Mouse (Mus musculus): Measurements from ENCODE around the gene Scube3. TPM values are rescaled to one million over a fixed set of nuclear protein-coding genes. Genes with fewer than 3 reads are reported as not detected.
A peak's percentile ranks its signal among the peaks of the same experiment; 100 is the strongest.

Scube3 gene
- polyA plus RNA-seq, 1 experiment from 2014 or later, result 0.76 TPM

GRCm38 (mm10) chr17:28107275-28107674 is 34.7 kb upstream of the Scube3 start:
- Histone ChIP-seq H3K9ac (no peak overlapping the region), H3K9me3 (replicated peaks) (no peaks in the 10 kb centered on the region), H3K4me1 (replicated peaks) (no peaks in the 10 kb centered on the region), H3K36me3 (no peaks in the 10 kb centered on the region), H3K4me3 (no peak overlapping the region), H3K27me3 (no peaks in the 10 kb centered on the region), H3K27ac (no peak overlapping the region), H3K4me2 (no peak overlapping the region)
- ATAC-seq (replicated peaks; ENCODE audit: insufficient number of reproducible peaks, insufficient read depth, low FRiP score, low read depth), result no peak
- WGBS, result 25% methylated on average over 14 of the region's 14 CpGs

DNA sequence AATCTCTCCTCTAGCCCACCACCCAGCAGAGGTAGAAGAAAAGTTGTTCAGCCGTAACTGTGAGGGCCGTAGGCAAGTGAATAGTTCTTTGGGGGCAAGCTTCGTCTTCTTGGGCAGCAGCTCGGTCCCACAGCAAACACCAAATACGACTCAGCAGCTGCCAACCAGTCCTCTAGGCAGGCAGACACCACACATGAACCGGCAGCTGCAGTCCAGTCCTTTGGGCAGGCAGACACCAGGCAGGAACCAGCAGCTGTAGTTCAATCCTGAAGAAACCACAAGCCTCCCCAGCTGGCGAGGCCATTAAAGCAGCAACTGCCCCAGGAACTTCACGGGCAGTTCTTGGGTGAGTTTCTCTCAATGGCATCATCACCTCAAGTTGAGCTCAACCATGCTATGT is 29.7 kb upstream of the Scube3 start:
- Histone ChIP-seq H3K27ac (no peak overlapping the region), H3K9me3 (replicated peaks) (no peaks in the 10 kb centered on the region), H3K4me3 (no peak overlapping the region), H3K4me2 (no peak overlapping the region), H3K4me1 (replicated peaks) (no peaks in the 10 kb centered on the region), H3K36me3 (no peaks in the 10 kb centered on the region), H3K27me3 (no peaks in the 10 kb centered on the region), H3K9ac (no peak overlapping the region)
- WGBS, result 84% methylated on average over 8 of the region's 8 CpGs
- no peak for ATAC-seq (replicated peaks; ENCODE audit: insufficient number of reproducible peaks, insufficient read depth, low FRiP score, low read depth)

- H3K4me1 ChIP-seq (replicated peaks), result peaks cover 8% of the 10 kb centered on the region
- H3K9ac ChIP-seq, result no peak overlapping the region
- ATAC-seq (replicated peaks; ENCODE audit: insufficient number of reproducible peaks, insufficient read depth, low FRiP score, low read depth), result no peak
- no peaks in the 10 kb centered on the region for H3K36me3 ChIP-seq
- no peak overlapping the region for H3K4me2 ChIP-seq
- 84% methylated on average over 9 of the region's 9 CpGs for WGBS
- no peak overlapping the region for H3K4me3 ChIP-seq
- H3K27ac ChIP-seq, result no peak overlapping the region
- no peaks in the 10 kb centered on the region for H3K9me3 ChIP-seq (replicated peaks)
- no peaks in the 10 kb centered on the region for H3K27me3 ChIP-seq
Measured at GRCm38 (mm10) chr17:28116335-28116734, 25.6 kb upstream of the Scube3 start.

DNA sequence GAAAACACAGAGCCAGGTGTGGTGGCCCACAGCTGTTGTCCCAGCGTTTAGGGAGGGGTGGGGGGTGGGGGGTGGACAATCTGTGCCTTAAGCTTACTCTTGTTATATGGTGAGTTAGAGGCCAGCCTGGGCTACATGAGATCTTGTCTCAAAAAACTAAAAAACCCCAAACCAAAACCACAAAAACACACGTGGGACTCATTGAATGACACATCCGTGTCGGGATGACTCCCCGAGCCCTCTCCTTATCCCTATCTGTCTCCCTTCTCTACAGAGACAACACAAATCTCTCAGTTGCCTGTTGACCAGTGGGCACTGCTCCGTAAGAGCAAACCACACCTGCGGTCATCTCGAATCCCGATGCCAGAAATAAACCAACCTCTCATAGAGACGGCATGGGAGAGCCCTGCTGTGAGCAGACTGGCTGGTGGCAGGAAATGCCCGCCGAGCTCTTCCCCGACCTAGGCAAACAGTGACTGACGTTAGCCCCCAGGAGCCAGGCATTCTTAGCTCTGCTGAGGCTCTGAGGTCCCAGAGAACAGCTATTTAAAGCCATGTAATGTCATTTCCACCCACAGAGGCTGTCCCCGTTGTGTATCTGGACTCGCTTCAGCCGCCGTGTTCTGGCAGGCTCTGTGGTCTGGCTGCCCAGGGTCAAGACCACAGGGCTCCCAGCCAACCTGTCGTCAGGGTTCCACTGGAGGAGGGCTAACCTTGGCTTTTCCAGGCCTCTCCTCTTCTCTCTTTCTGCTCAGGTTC is 24.3 kb upstream of the Scube3 start:
- WGBS, result 26% methylated on average over 19 of the region's 19 CpGs

DNA sequence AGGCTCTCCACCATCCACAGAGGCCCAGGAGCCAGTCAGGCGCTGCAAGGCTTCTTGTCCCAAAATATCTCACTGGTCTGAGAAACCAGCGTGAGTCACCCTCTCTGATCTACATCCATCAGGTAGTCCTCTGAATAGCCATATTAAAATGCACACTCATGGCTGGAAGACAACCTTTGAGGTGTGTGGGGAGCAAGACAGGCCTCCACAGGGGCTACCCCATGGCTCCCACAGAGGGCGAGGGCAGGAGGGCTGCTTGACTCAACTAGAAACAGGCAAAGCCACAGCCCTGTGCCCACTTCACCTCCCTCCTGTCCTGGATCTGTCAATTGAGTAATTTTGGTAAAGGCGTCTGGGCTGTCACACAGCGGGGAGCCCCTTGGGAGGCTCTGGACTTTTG is 21.5 kb upstream of the Scube3 start:
- no peaks in the 10 kb centered on the region for H3K27me3 ChIP-seq
- no peak overlapping the region for H3K27ac ChIP-seq
- no peak overlapping the region for H3K9ac ChIP-seq
- H3K4me2 ChIP-seq, result no peak overlapping the region
- 76% methylated on average over 5 of the region's 5 CpGs for WGBS
- H3K9me3 ChIP-seq (replicated peaks), result no peaks in the 10 kb centered on the region
- ATAC-seq (replicated peaks; ENCODE audit: insufficient number of reproducible peaks, insufficient read depth, low FRiP score, low read depth), result no peak
- H3K36me3 ChIP-seq, result no peaks in the 10 kb centered on the region
- peaks cover 8% of the 10 kb centered on the region for H3K4me1 ChIP-seq (replicated peaks)
- no peak overlapping the region for H3K4me3 ChIP-seq

More for the DNA sequence above, 24.3 kb upstream of the Scube3 start:
- no peaks in the 10 kb centered on the region for H3K9me3 ChIP-seq (replicated peaks)
- no peak overlapping the region for H3K4me3 ChIP-seq
- H3K27ac ChIP-seq, result peak overlapping the region; percentile 71
- ATAC-seq (replicated peaks; ENCODE audit: insufficient number of reproducible peaks, insufficient read depth, low FRiP score, low read depth), result peak; percentile 50
- H3K4me2 ChIP-seq, result peak overlapping the region; percentile 30
- peaks cover 8% of the 10 kb centered on the region for H3K4me1 ChIP-seq (replicated peaks)
- H3K27me3 ChIP-seq, result no peaks in the 10 kb centered on the region
- H3K9ac ChIP-seq, result no peak overlapping the region; the same call in 1 of the 2 replicates
- no peaks in the 10 kb centered on the region for H3K36me3 ChIP-seq

GRCm38 (mm10) chr17:28122949-28123348 is 19.0 kb upstream of the Scube3 start:
- Histone ChIP-seq H3K4me1 (replicated peaks) (peaks cover 4% of the 10 kb centered on the region), H3K27ac (no peak overlapping the region), H3K36me3 (no peaks in the 10 kb centered on the region), H3K4me2 (no peak overlapping the region), H3K9ac (no peak overlapping the region), H3K4me3 (no peak overlapping the region), H3K9me3 (replicated peaks) (no peaks in the 10 kb centered on the region), H3K27me3 (no peaks in the 10 kb centered on the region)
- ATAC-seq (replicated peaks; ENCODE audit: insufficient number of reproducible peaks, insufficient read depth, low FRiP score, low read depth), result no peak
- 64% methylated on average over 13 of the region's 13 CpGs for WGBS

DNA sequence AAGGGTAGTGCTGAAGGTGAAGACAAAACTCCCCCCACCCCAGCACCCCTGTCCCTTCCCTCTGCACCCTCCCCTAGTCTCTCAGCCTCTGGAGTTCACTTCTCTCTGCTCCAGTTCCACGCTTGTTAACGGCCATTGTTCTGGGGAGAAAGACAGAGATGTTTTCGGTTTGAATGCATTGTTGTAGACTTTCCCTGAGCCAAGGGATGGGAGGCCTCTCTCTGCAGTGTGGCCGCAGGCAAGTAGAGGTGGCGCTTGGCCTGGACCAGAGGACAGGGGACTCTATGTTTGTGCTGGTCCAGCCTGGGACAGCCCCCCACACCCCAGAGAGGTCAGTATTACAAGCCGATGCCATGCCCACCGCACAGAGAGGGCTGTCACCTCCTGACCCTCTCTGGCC is 18.3 kb upstream of the Scube3 start:
- H3K9ac ChIP-seq, result no peak overlapping the region
- H3K27me3 ChIP-seq, result no peaks in the 10 kb centered on the region
- H3K9me3 ChIP-seq (replicated peaks), result no peaks in the 10 kb centered on the region
- H3K4me1 ChIP-seq (replicated peaks), result no peaks in the 10 kb centered on the region
- no peak overlapping the region for H3K4me2 ChIP-seq
- no peak overlapping the region for H3K4me3 ChIP-seq
- ATAC-seq (replicated peaks; ENCODE audit: insufficient number of reproducible peaks, insufficient read depth, low FRiP score, low read depth), result no peak
- no peak overlapping the region for H3K27ac ChIP-seq
- WGBS, result 76% methylated on average over 7 of the region's 7 CpGs
- no peaks in the 10 kb centered on the region for H3K36me3 ChIP-seq

DNA sequence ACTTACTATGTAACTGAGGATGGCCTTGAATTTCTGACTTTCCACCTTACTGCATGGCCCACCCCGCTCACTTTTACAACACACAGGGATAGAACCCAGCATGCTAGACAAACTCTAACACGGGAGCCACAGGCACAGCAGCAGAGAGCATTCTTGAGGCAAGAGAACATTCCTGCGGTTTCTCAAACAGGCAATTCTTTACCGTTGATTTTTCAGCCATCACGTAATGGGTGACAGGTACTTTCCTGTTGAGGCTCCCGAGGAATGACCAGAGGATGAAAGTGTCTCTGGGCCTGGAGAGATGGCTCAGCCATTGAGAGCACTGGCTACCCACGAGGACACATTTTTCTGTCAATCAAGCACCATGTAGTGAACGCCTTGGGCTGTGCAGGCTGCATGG is 17.6 kb upstream of the Scube3 start:
- no peaks in the 10 kb centered on the region for H3K27me3 ChIP-seq
- no peak overlapping the region for H3K9ac ChIP-seq
- no peak overlapping the region for H3K4me3 ChIP-seq
- no peaks in the 10 kb centered on the region for H3K4me1 ChIP-seq (replicated peaks)
- H3K4me2 ChIP-seq, result no peak overlapping the region
- no peak overlapping the region for H3K27ac ChIP-seq
- ATAC-seq (replicated peaks; ENCODE audit: insufficient number of reproducible peaks, insufficient read depth, low FRiP score, low read depth), result no peak
- WGBS, result 54% methylated on average over 8 of the region's 8 CpGs
- no peaks in the 10 kb centered on the region for H3K9me3 ChIP-seq (replicated peaks)
- H3K36me3 ChIP-seq, result no peaks in the 10 kb centered on the region

DNA sequence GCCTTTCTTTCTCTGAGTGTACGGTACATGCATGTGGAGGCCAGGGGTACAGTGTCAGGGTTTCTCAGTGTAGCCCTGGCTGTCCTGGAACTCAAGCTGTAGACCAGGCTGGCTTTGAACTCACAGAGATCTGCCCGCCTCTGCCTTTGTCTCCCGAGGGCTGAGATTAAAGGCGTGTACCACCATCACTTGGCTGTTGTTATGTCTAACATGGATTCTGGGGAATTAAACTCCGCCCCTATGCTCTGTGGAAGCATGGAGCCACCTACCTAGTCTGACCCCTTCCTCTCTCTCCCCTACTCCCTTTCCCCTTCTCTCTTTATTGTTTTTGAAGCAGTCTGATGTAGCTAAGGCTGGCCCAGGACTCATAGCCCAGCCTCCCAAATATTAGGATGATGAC is 12.1 kb upstream of the Scube3 start:
- Histone ChIP-seq H3K9me3 (replicated peaks) (no peaks in the 10 kb centered on the region), H3K36me3 (no peaks in the 10 kb centered on the region), H3K27me3 (peaks cover 7% of the 10 kb centered on the region; the same call in 1 of the 2 replicates), H3K4me1 (replicated peaks) (no peaks in the 10 kb centered on the region), H3K4me3 (no peak overlapping the region), H3K9ac (no peak overlapping the region), H3K27ac (no peak overlapping the region), H3K4me2 (no peak overlapping the region)
- ATAC-seq (replicated peaks; ENCODE audit: insufficient number of reproducible peaks, insufficient read depth, low FRiP score, low read depth), result no peak
- WGBS, result 84% methylated on average over 5 of the region's 5 CpGs

GRCm38 (mm10) chr17:28130391-28131125 is 11.4 kb upstream of the Scube3 start:
- no peak for ATAC-seq (replicated peaks; ENCODE audit: insufficient number of reproducible peaks, insufficient read depth, low FRiP score, low read depth)

DNA sequence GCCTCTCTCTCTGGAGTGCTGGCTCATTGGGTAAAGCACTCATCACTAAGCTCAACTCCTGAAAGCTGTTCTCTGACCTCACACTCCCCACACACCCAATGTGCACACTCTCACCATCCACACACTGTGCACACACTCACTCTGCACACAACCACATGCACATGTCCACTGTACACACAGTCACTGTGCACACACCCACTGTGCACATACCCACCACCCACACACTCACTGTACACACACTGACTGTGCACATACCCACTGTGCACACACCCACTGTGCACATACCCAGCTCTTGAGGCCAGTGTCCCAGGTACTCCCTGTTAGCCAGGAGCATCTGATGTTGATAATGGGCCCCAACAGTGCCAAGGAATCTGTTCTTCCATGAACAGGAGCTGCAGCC is 10.8 kb upstream of the Scube3 start:
- no peaks in the 10 kb centered on the region for H3K9me3 ChIP-seq (replicated peaks)
- peaks cover 2% of the 10 kb centered on the region for H3K4me1 ChIP-seq (replicated peaks)
- H3K4me2 ChIP-seq, result no peak overlapping the region
- no peak overlapping the region for H3K4me3 ChIP-seq
- no peak for ATAC-seq (replicated peaks; ENCODE audit: insufficient number of reproducible peaks, insufficient read depth, low FRiP score, low read depth)
- no peak overlapping the region for H3K27ac ChIP-seq
- H3K27me3 ChIP-seq, result peaks cover 7% of the 10 kb centered on the region; the same call in 1 of the 2 replicates
- H3K36me3 ChIP-seq, result no peaks in the 10 kb centered on the region
- H3K9ac ChIP-seq, result no peak overlapping the region

More at GRCm38 (mm10) chr17:28130391-28131125, 11.4 kb upstream of the Scube3 start:
- no peaks in the 10 kb centered on the region for H3K4me1 ChIP-seq (replicated peaks)
- no peak overlapping the region for H3K4me3 ChIP-seq
- H3K36me3 ChIP-seq, result no peaks in the 10 kb centered on the region
- no peak overlapping the region for H3K4me2 ChIP-seq
- 59% methylated on average over 5 of the region's 5 CpGs for WGBS
- no peak overlapping the region for H3K27ac ChIP-seq
- H3K27me3 ChIP-seq, result peaks cover 7% of the 10 kb centered on the region; the same call in 1 of the 2 replicates
- no peaks in the 10 kb centered on the region for H3K9me3 ChIP-seq (replicated peaks)
- H3K9ac ChIP-seq, result no peak overlapping the region

Measured in heart, embryonic 15.5 days (tissue).